Mouse (Mus musculus) kidney, postnatal 0 days (tissue): ENCODE measurements around the gene Efcab2. TPM values are rescaled to one million over a fixed set of nuclear protein-coding genes. Genes with fewer than 3 reads are reported as not detected.

Experiments
- ATAC-seq: fragments of 200-750 bp; cut with Nextera tagmentation; replicated peaks from 2 replicates; pipeline ENCODE4 v1.8.0; 2017; ENCODE audit warnings: low read depth, moderate number of reproducible peaks, moderate TSS enrichment, moderate library complexity; ENCODE audit not compliant: low FRiP score
- DNase-seq: peaks from one replicate; pipeline ENCODE4 v3.0.0-alpha.2; 2016; ENCODE audit warnings: low spot score
- H3K27ac ChIP-seq: fragments of 300-500 bp; sonication (generic); 2 replicates; pipeline ENCODE4 v1.5.1; 2014; ENCODE audit warnings: mild to moderate bottlenecking
- H3K27me3 ChIP-seq: fragments of 300-500 bp; sonication (generic); 2 replicates; pipeline ENCODE4 v1.6.1; 2014; ENCODE audit warnings: low read length, mixed read lengths; ENCODE audit not compliant: insufficient read depth
- H3K36me3 ChIP-seq: fragments of 300-500 bp; sonication (generic); 2 replicates; pipeline ENCODE4 v1.6.1; 2014; ENCODE audit warnings: low read length, mixed read lengths; ENCODE audit not compliant: insufficient read depth
- H3K4me1 ChIP-seq: fragments of 300-500 bp; sonication (generic); replicated peaks from 2 replicates; pipeline ENCODE4 v1.6.1; 2014; ENCODE audit warnings: antibody characterized with exemption, low read length, mixed read lengths; ENCODE audit not compliant: insufficient read depth
- H3K4me2 ChIP-seq: fragments of 300-500 bp; sonication (generic); 2 replicates; pipeline ENCODE4 v1.6.1; 2014; ENCODE audit warnings: mild to moderate bottlenecking, low read length, moderate library complexity, mixed read lengths
- H3K4me3 ChIP-seq: fragments of 300-500 bp; sonication (generic); replicated peaks from 2 replicates; pipeline ENCODE4 v1.5.1; 2014; ENCODE audit warnings: low read depth, low read length
- H3K9ac ChIP-seq: fragments of 300-500 bp; sonication (generic); 2 replicates; pipeline ENCODE4 v1.6.1; 2014; ENCODE audit warnings: low read depth, low read length
- H3K9me3 ChIP-seq: fragments of 300-500 bp; sonication (generic); replicated peaks from 2 replicates; pipeline ENCODE4 v1.6.1; 2016; ENCODE audit warnings: low read length, inconsistent platforms, mixed read lengths
- CTCF ChIP-seq: IDR thresholded peaks from 2 replicates; pipeline ENCODE4 v1.5.1; 2016; ENCODE audit warnings: antibody characterized with exemption, low read depth, mild to moderate bottlenecking, moderate library complexity
- WGBS: fragments of 180-500 bp; shearing (Covaris S2); extraction: QIAGEN DNeasy Blood & Tissue Kit; methylation state at CpG from one replicate; pipeline ENCODE4 v1.1.7; 2014; 5-methylcytosine and 5-hydroxymethylcytosine counted together
- polyA plus RNA-seq: library from polyadenylated mRNA; unstranded; fragments of >200 nt; fragmentation: Nextera tagmentation; extraction: Ambion mirVana; gene quantifications from 2 replicates; pipeline ENCODE4 v1.2.1, GENCODE M21; 2015

The Efcab2 gene
- polyA plus RNA-seq, 1 experiment from 2014 or later: 8.1 TPM

DNA sequence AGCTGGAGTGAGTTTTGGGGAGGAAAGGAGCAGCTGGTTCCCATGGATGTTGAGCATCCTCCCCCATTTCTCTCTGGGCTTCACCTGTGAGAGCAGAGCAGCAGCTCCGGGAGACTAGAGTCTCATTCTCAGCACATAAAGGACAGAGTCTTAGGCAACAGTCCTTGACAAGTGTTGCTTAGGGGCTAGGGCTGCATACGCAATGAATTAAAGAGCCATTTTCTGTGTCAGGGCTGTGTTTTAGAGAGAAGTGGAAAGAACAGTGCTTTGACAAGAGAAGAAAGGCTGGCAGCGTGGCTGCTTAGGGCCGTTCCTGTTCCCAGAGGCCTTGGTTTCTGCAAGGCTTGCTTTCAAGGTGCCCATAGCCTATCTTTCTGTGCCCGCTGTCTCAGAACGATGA, 6.0 kb upstream of the Efcab2 start:
- WGBS: 87% methylated on average over 6 of the region's 6 CpGs
- DNase-seq (no peak), ATAC-seq (no peak)
- no peaks in the 10 kb centered on the region for H3K27me3 ChIP-seq
- no peaks in the 10 kb centered on the region; the same call in 1 of the 2 replicates for H3K4me1 ChIP-seq
- no peak overlapping the region for H3K27ac ChIP-seq
- no peak overlapping the region for H3K9ac ChIP-seq
- no peak overlapping the region for H3K4me3 ChIP-seq
- no peak for TF ChIP-seq CTCF
- no peak overlapping the region for H3K4me2 ChIP-seq
- H3K36me3 ChIP-seq: no peaks in the 10 kb centered on the region
- no peaks in the 10 kb centered on the region for H3K9me3 ChIP-seq

- peak; percentile 22 for DNase-seq
- no peak for TF ChIP-seq CTCF
- no peak overlapping the region for H3K4me2 ChIP-seq
- H3K27ac ChIP-seq: no peak overlapping the region
- no peaks in the 10 kb centered on the region for H3K36me3 ChIP-seq
- H3K9me3 ChIP-seq: no peaks in the 10 kb centered on the region
- H3K27me3 ChIP-seq: no peaks in the 10 kb centered on the region
- no peak for ATAC-seq
- WGBS: 51% methylated on average over 7 of the region's 7 CpGs
- H3K4me1 ChIP-seq: no peaks in the 10 kb centered on the region; the same call in 1 of the 2 replicates
- no peak overlapping the region for H3K9ac ChIP-seq
- no peak overlapping the region for H3K4me3 ChIP-seq
Measured at GRCm38 (mm10) chr1:178400652-178401051, 5.2 kb upstream of the Efcab2 start.

DNA sequence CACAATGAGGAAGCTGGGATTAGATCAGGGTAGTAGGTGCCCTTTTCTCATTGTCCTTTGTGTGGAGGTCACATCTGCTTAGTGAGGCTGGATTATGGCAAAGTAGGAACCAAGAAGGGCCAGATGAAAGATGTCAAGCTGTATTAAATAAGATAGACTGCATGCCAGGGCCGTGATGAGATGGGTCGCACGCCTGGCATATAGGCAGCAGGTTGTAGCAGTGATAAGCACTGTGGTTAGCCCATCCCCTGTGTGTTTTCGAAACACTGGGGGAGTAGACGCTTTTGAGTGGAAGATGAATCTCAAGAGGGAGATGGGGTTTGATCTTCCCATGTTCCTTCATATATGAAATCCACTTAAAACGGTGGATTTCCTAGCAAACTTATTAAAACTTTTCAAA, 3.9 kb upstream of the Efcab2 start:
- no peak for DNase-seq
- Histone ChIP-seq H3K27me3 (no peaks in the 10 kb centered on the region), H3K36me3 (no peaks in the 10 kb centered on the region), H3K9me3 (no peaks in the 10 kb centered on the region), H3K4me3 (no peak overlapping the region), H3K4me1 (no peaks in the 10 kb centered on the region; the same call in 1 of the 2 replicates), H3K27ac (no peak overlapping the region), H3K9ac (no peak overlapping the region), H3K4me2 (no peak overlapping the region)
- ATAC-seq: no peak
- WGBS: 95% methylated on average over 6 of the region's 6 CpGs
- TF ChIP-seq CTCF: no peak

GRCm38 (mm10) chr1:178405445-178405911, 407 bp upstream of the Efcab2 start:
- Histone ChIP-seq H3K9me3 (no peaks in the 10 kb centered on the region), H3K27me3 (no peaks in the 10 kb centered on the region), H3K9ac (peak overlapping the region; percentile 95), H3K4me3 (peak overlapping the region; percentile 68), H3K27ac (peak overlapping the region; percentile 100), H3K4me2 (peak overlapping the region; percentile 70), H3K4me1 (no peaks in the 10 kb centered on the region), H3K36me3 (no peaks in the 10 kb centered on the region)
- ATAC-seq: peak; percentile 88
- under 1% methylated on average over 23 of the region's 23 CpGs for WGBS
- TF ChIP-seq CTCF: no peak
- peak; percentile 91 for DNase-seq

GRCm38 (mm10) chr1:178406765-178407645, 1.1 kb downstream of the Efcab2 start:
- DNase-seq (no peak), ATAC-seq (no peak)
- 61% methylated on average over 12 of the region's 12 CpGs for WGBS
- Histone ChIP-seq H3K9ac (peak overlapping the region; percentile 95), H3K9me3 (no peaks in the 10 kb centered on the region), H3K4me2 (peak overlapping the region; percentile 70), H3K4me3 (peak overlapping the region; percentile 68), H3K27me3 (no peaks in the 10 kb centered on the region), H3K4me1 (no peaks in the 10 kb centered on the region), H3K27ac (peak overlapping the region; percentile 100), H3K36me3 (no peaks in the 10 kb centered on the region)
- TF ChIP-seq CTCF: no peak

DNA sequence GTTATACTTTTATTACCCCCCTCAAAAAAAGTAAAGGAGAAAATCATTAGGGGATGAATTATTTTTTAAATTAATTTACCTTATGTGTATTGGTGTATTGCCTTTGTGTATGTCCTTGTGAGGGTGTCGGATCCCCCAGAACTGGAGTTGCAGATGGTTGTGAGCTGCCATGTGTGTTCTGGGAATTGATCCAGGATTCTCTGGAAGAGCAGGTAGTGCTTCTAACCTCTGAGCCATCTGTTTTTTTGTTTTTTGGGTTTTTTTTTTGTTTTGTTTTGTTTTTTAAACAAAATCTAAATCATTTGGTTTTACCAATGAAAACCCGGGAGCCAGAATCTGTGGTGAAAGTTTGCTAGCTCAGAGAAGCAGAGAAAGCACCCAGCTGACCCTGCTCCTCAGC, 1.8 kb downstream of the Efcab2 start:
- Histone ChIP-seq H3K4me2 (no peak overlapping the region), H3K4me3 (no peak overlapping the region), H3K9me3 (no peaks in the 10 kb centered on the region), H3K36me3 (no peaks in the 10 kb centered on the region), H3K27me3 (no peaks in the 10 kb centered on the region), H3K27ac (no peak overlapping the region), H3K4me1 (no peaks in the 10 kb centered on the region), H3K9ac (no peak overlapping the region)
- ATAC-seq: no peak
- no peak for DNase-seq
- no peak for TF ChIP-seq CTCF
- 75% methylated on average over 2 of the region's 2 CpGs for whole genome bisulfite sequencing
